Mouse (Mus musculus): ENCODE data around the gene Rapgef3.
A peak's percentile ranks its signal among the peaks of the same experiment; 100 is the strongest.

DNA sequence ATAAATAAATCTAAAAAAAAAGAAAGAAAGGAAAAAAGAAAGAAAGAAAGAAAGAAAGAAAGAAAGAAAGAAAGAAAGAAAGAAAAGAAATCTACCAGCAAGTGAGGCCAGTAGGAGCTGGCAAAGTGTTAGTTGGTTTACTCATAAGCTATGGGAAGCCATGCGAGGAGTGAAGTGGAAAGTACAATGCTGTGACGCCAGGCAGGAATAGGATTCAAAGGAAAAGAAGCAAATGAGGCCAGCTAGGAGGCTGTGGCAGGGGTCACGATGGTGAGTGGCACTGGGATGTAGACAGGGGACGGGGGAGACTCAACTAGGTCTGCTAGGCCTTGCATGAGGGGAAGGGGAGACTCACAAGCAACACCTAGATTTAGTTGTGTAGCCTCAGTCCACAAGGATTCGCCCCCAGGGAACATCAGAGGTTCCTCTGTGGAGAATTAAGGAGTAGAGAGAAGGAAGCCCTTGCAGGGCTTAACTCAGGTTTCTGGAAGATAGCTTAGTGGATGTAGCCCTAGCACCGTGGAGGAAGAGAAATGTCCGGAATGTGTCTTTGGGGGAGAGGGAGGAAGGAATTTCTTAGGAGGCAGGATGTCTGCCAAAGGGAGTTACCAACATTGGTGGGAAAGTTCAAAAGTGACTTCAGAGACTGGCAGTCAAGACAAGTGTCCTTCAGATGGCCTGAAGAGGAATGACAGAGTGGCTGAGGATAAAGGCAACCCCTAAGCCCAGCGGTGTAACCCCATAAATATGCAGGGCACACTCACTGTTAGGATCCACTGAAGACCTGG lies 10.7 kb upstream of the Rapgef3 start, which contains the start of gene Slc48a1:
- TF ChIP-seq CTCF (IDR thresholded peaks at IDR 0.05; ENCODE audit: low read depth) (no peak), EP300 (IDR thresholded peaks at IDR 0.05; ENCODE audit: low read depth) (peak; percentile 37; the same call in 1 of the 2 replicates)

Measured in heart, postnatal 0 days (tissue).